Mouse (Mus musculus): ENCODE measurements at regions not wholly inside any gene's neighbourhood (a gene's known extent, or its start where the extent isn't known, plus 50 kb on each side); places are given as distances from the start of the nearest gene placed in this dataset.

DNA sequence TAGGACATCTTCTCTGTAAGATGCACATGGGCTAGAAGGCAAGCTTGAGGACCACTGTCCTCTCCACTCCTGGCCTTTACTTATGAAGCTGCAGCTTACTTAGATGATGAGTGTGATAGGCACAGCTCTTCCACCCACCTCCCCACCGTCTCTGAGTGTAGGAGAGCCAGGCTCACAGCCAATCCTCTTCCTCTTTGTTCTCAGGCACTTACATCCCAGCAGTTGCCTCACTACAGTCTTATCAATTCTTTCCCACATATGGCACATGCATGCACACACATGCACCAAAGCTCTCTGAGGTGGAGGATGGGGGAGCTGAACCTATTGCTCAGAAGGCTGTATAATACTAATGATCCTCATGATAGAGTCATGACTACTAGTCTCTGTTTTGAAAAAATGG lies 72.1 kb upstream of the Picalm start:
- TF ChIP-seq POLR2A (IDR thresholded peaks at IDR 0.05; ENCODE audit: insufficient read depth, low read depth, low read length) (no peak), CTCF (IDR thresholded peaks at IDR 0.05; ENCODE audit: insufficient read depth, low read depth, low read length) (no peak)

All from olfactory bulb, adult 2 months (tissue).